Mouse (Mus musculus): ENCODE results near the gene Ap3s2. TPM values are rescaled to one million over a fixed set of nuclear protein-coding genes. Genes with fewer than 3 reads are reported as not detected.

Gene Ap3s2
- total RNA-seq, 1 experiment: 11.0 TPM

- H3K9me3 ChIP-seq (ENCODE audit: control insufficient read depth, insufficient read depth, low read depth, low read length): no peaks in the 10 kb centered on the region
- H3K4me1 ChIP-seq (ENCODE audit: control insufficient read depth in 2 of 2, insufficient read depth in 2 of 2, low read length in 2 of 2, poor library complexity in 1 of 2): peaks cover 3 to 10% of the 10 kb centered on the region in 2 experiments; a peak in 2 of 4 replicates
- DNase-seq (ENCODE audit: low read depth, low spot score): no peak
- H3K36me3 ChIP-seq (ENCODE audit: control insufficient read depth, insufficient read depth, low read length, poor library complexity, severe bottlenecking): 0 out of 2 replicates have a peak, but pooled peaks cover 4% of the 10 kb centered on the region
- H3K27ac ChIP-seq (ENCODE audit: insufficient read depth, low read depth, low read length, poor library complexity, severe bottlenecking): no peak overlapping the region
- H3K4me3 ChIP-seq (ENCODE audit: insufficient read depth in 1 of 2, low read depth in 1 of 2, low read length in 2 of 2, poor library complexity in 1 of 2, severe bottlenecking in 1 of 2): no peak overlapping the region
- in situ Hi-C loops (cut with MboI; ENCODE audit: low sequenced_read_pairs in 2 of 2, unreplicated experiment in 2 of 2): no loop called here
- no peak for TF ChIP-seq ZNF384 (IDR thresholded peaks at IDR 0.05; ENCODE audit: low read depth, low read length)
- no peak for TF ChIP-seq HCFC1 (IDR thresholded peaks at IDR 0.05; ENCODE audit: borderline replicate concordance, insufficient read depth, low read length)
- no peak for TF ChIP-seq ZC3H11A (IDR thresholded peaks at IDR 0.05; ENCODE audit: borderline replicate concordance, low read depth, low read length)
- TF ChIP-seq MAFK (IDR thresholded peaks at IDR 0.05; ENCODE audit: insufficient read depth, low read depth, low read length): no peak
- TF ChIP-seq CHD2 (IDR thresholded peaks at IDR 0.05; ENCODE audit: low read depth, low read length): no peak
- no peak overlapping the region for H3K9ac ChIP-seq (ENCODE audit: insufficient read depth, low read depth, low read length, poor library complexity, severe bottlenecking)
These were observed 31.8 kb downstream of the Ap3s2 start for GRCm38 (mm10) chr7:79888603-79889002.

- Histone ChIP-seq H3K9ac (ENCODE audit: insufficient read depth, low read depth, low read length, poor library complexity, severe bottlenecking) (no peak overlapping the region), H3K9me3 (ENCODE audit: control insufficient read depth, insufficient read depth, low read depth, low read length) (no peaks in the 10 kb centered on the region), H3K4me3 (ENCODE audit: insufficient read depth in 1 of 2, low read depth in 1 of 2, low read length in 2 of 2, poor library complexity in 1 of 2, severe bottlenecking in 1 of 2) (no peak overlapping the region), H3K27ac (ENCODE audit: insufficient read depth, low read depth, low read length, poor library complexity, severe bottlenecking) (no peak overlapping the region), H3K36me3 (ENCODE audit: control insufficient read depth, insufficient read depth, low read length, poor library complexity, severe bottlenecking) (peaks cover 14% of the 10 kb centered on the region; the same call in 1 of the 2 replicates), H3K4me1 (ENCODE audit: control insufficient read depth in 2 of 2, insufficient read depth in 2 of 2, low read length in 2 of 2, poor library complexity in 1 of 2) (no peaks in the 10 kb centered on the region; a peak in 2 of 4 replicates)
- in situ Hi-C loops (cut with MboI; ENCODE audit: low sequenced_read_pairs in 2 of 2, unreplicated experiment in 2 of 2): no loop called here
- no peak for DNase-seq (ENCODE audit: low read depth, low spot score)
- TF ChIP-seq HCFC1 (IDR thresholded peaks at IDR 0.05; ENCODE audit: borderline replicate concordance, insufficient read depth, low read length) (no peak), ZNF384 (IDR thresholded peaks at IDR 0.05; ENCODE audit: low read depth, low read length) (no peak), ZC3H11A (IDR thresholded peaks at IDR 0.05; ENCODE audit: borderline replicate concordance, low read depth, low read length) (no peak), MAFK (IDR thresholded peaks at IDR 0.05; ENCODE audit: insufficient read depth, low read depth, low read length) (no peak), CHD2 (IDR thresholded peaks at IDR 0.05; ENCODE audit: low read depth, low read length) (no peak)
These were observed 36.7 kb downstream of the Ap3s2 start for GRCm38 (mm10) chr7:79883613-79884334.

- Histone ChIP-seq H3K4me1 (ENCODE audit: control insufficient read depth in 2 of 2, insufficient read depth in 2 of 2, low read length in 2 of 2, poor library complexity in 1 of 2) (no peaks in the 10 kb centered on the region; a peak in 2 of 4 replicates), H3K36me3 (ENCODE audit: control insufficient read depth, insufficient read depth, low read length, poor library complexity, severe bottlenecking) (peaks cover 15% of the 10 kb centered on the region; the same call in 1 of the 2 replicates)
These were observed 38.5 kb downstream of the Ap3s2 start for GRCm38 (mm10) chr7:79881901-79882300.

GRCm38 (mm10) chr7:79880998-79881397 is 39.5 kb downstream of the Ap3s2 start:
- Histone ChIP-seq H3K9me3 (ENCODE audit: control insufficient read depth, insufficient read depth, low read depth, low read length) (no peaks in the 10 kb centered on the region), H3K9ac (ENCODE audit: insufficient read depth, low read depth, low read length, poor library complexity, severe bottlenecking) (no peak overlapping the region), H3K4me3 (ENCODE audit: insufficient read depth in 1 of 2, low read depth in 1 of 2, low read length in 2 of 2, poor library complexity in 1 of 2, severe bottlenecking in 1 of 2) (no peak overlapping the region), H3K36me3 (ENCODE audit: control insufficient read depth, insufficient read depth, low read length, poor library complexity, severe bottlenecking) (peaks cover 16% of the 10 kb centered on the region; the same call in 1 of the 2 replicates), H3K27ac (ENCODE audit: insufficient read depth, low read depth, low read length, poor library complexity, severe bottlenecking) (no peak overlapping the region), H3K4me1 (ENCODE audit: control insufficient read depth in 2 of 2, insufficient read depth in 2 of 2, low read length in 2 of 2, poor library complexity in 1 of 2) (no peaks in the 10 kb centered on the region; a peak in 2 of 4 replicates)
- peak; percentile 56 for DNase-seq (ENCODE audit: low read depth, low spot score)
- in situ Hi-C loops (cut with MboI; ENCODE audit: low sequenced_read_pairs in 2 of 2, unreplicated experiment in 2 of 2): no loop called here
- TF ChIP-seq HCFC1 (IDR thresholded peaks at IDR 0.05; ENCODE audit: borderline replicate concordance, insufficient read depth, low read length): no peak

More at GRCm38 (mm10) chr7:79881901-79882300, 38.5 kb downstream of the Ap3s2 start:
- Histone ChIP-seq H3K27ac (ENCODE audit: insufficient read depth, low read depth, low read length, poor library complexity, severe bottlenecking) (no peak overlapping the region), H3K9me3 (ENCODE audit: control insufficient read depth, insufficient read depth, low read depth, low read length) (no peaks in the 10 kb centered on the region), H3K9ac (ENCODE audit: insufficient read depth, low read depth, low read length, poor library complexity, severe bottlenecking) (no peak overlapping the region), H3K4me3 (ENCODE audit: insufficient read depth in 1 of 2, low read depth in 1 of 2, low read length in 2 of 2, poor library complexity in 1 of 2, severe bottlenecking in 1 of 2) (no peak overlapping the region)
- no peak for DNase-seq (ENCODE audit: low read depth, low spot score)
- in situ Hi-C loops (cut with MboI; ENCODE audit: low sequenced_read_pairs in 2 of 2, unreplicated experiment in 2 of 2): no loop called here
- TF ChIP-seq CHD2 (IDR thresholded peaks at IDR 0.05; ENCODE audit: low read depth, low read length): no peak
- TF ChIP-seq HCFC1 (IDR thresholded peaks at IDR 0.05; ENCODE audit: borderline replicate concordance, insufficient read depth, low read length): no peak
- TF ChIP-seq ZC3H11A (IDR thresholded peaks at IDR 0.05; ENCODE audit: borderline replicate concordance, low read depth, low read length): no peak
- TF ChIP-seq MAFK (IDR thresholded peaks at IDR 0.05; ENCODE audit: insufficient read depth, low read depth, low read length): no peak
- no peak for TF ChIP-seq ZNF384 (IDR thresholded peaks at IDR 0.05; ENCODE audit: low read depth, low read length)
